Mouse (Mus musculus): Measurements from ENCODE around the gene Coq8a. TPM values are rescaled to one million over a fixed set of nuclear protein-coding genes. Genes with fewer than 3 reads are reported as not detected.

Coq8a gene
- polyA plus RNA-seq, 1 experiment from 2014 or later = 3.1 TPM

DNA sequence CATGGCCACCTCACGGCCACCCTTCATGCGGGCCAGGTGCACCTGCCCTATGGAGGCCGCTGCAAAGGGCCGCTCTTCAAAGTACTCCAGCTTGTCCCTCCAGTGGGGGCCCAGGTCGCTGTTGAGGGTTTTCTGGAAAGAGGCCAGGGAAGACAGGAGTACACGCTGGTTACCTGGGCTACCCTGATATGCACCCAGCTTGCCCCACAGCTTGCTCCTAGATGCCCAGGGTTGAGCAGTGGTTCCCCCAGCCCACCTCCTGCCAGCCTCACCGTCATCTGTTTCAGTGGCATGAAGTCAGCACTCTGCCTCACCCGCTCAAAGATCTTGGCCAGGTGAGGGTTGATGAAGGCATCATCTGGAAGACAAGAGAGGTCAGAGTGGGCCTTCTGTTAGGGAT is 29.3 kb downstream of the Coq8a start:
- no peaks in the 10 kb centered on the region for H3K27me3 ChIP-seq
- H3K4me3 ChIP-seq = no peak overlapping the region

DNA sequence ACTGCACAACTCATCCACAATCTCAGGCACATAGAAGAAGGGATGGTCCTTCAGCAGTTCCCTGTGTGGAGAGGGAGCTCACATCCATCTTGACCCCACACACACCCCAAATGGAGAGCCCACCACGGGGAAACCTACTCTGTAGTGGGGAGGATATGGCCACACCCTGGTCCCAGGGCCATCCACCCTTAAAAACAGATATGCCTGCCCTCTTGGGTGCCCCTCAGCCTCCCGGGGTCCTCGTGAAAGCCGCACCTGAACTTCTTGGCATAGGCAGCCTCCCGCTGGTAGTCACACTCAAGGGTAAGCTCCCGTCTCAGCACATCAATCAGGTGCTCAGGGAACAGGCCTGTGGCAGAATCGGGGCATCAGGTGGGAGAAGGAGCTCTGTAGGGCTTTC is 30.2 kb downstream of the Coq8a start:
- ATAC-seq (ENCODE audit: low read depth) = no peak
- 88% methylated on average over 7 of the region's 7 CpGs for WGBS
- no peak overlapping the region for H3K4me2 ChIP-seq

More for the DNA sequence above, 29.3 kb downstream of the Coq8a start:
- Histone ChIP-seq H3K4me1 (replicated peaks) (no peaks in the 10 kb centered on the region), H3K4me2 (no peak overlapping the region), H3K36me3 (peaks cover 16% of the 10 kb centered on the region; the same call in 1 of the 2 replicates), H3K27ac (replicated peaks) (no peak overlapping the region), H3K9ac (no peak overlapping the region), H3K9me3 (no peaks in the 10 kb centered on the region)
- no peak for ATAC-seq (ENCODE audit: low read depth)
- WGBS = 95% methylated on average over 8 of the region's 8 CpGs

DNA sequence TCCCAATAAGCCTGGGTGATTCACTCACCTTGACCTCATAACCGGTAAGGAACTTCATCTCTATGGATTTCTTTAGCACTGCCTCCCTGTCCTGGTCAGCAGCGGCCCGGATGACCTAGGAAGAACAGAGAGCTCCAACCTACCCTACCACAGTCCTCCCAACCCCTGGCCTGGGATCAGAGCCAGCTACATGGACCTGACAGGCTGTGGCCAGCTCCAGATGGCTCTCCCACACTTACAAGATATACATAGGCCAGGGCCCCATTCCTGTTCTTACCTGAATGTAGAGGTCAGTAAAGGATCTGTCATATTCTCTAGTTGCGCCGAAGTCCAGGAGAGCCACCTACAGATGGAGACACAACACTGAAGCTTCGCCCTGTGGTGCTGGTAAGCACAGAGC is 31.1 kb downstream of the Coq8a start:
- 94% methylated on average over 6 of the region's 6 CpGs for WGBS
- no peak for ATAC-seq (ENCODE audit: low read depth)

More for the DNA sequence above, 30.2 kb downstream of the Coq8a start:
- no peak overlapping the region for H3K9ac ChIP-seq
- H3K27me3 ChIP-seq = no peaks in the 10 kb centered on the region
- no peaks in the 10 kb centered on the region for H3K9me3 ChIP-seq
- peaks cover 16% of the 10 kb centered on the region; the same call in 1 of the 2 replicates for H3K36me3 ChIP-seq
- no peaks in the 10 kb centered on the region for H3K4me1 ChIP-seq (replicated peaks)
- no peak overlapping the region for H3K27ac ChIP-seq (replicated peaks)
- H3K4me3 ChIP-seq = no peak overlapping the region

DNA sequence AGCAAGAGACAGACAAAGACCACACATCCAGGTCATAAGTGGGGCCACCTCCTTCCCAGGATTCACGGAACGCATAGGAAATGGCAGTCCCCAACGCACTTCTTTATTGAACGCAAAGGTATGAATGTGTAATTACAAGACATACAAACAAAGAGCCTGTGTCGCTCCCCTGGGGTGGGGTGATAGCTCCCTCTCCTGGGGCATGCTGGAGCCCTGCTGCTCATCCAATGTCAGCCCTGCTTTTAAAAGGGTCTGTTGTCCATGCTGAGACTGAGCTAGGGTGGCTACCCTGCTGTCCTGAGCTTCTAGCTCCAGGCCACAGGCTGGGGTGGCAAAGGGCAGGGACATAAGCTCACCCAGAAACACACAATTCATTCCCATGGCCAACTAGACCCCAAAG is 32.9 kb downstream of the Coq8a start:
- ATAC-seq (ENCODE audit: low read depth) = no peak
- Histone ChIP-seq H3K9ac (no peak overlapping the region), H3K36me3 (peaks cover 34% of the 10 kb centered on the region), H3K4me2 (no peak overlapping the region), H3K27me3 (no peaks in the 10 kb centered on the region), H3K4me1 (replicated peaks) (no peaks in the 10 kb centered on the region), H3K27ac (replicated peaks) (no peak overlapping the region), H3K9me3 (no peaks in the 10 kb centered on the region), H3K4me3 (no peak overlapping the region)
- 76% methylated on average over 5 of the region's 5 CpGs for WGBS

More for the DNA sequence above, 31.1 kb downstream of the Coq8a start:
- Histone ChIP-seq H3K27ac (replicated peaks) (no peak overlapping the region), H3K27me3 (no peaks in the 10 kb centered on the region), H3K36me3 (peaks cover 17% of the 10 kb centered on the region), H3K9ac (no peak overlapping the region), H3K4me1 (replicated peaks) (no peaks in the 10 kb centered on the region), H3K9me3 (no peaks in the 10 kb centered on the region), H3K4me3 (no peak overlapping the region), H3K4me2 (no peak overlapping the region)

DNA sequence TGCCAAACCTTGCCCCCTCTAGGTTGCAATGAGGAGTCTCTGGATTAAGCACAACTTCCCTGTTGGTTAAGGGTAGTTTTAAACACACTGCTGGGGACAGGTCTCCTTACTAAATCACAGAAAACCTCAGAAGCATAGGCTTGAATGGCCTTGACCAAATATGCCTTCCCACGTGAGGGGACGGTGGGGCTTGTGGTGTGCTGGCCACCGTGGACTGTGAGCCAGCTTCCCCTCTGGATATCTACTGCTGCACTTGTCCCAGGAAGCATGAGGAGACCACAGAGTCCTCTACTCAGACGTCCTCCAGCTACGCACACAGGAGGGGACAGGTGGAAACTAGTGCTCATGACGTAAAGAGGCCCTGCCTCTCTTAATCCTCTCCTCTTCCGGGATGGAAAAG is 36.4 kb downstream of the Coq8a start:
- no peak overlapping the region for H3K27ac ChIP-seq (replicated peaks)
- H3K9me3 ChIP-seq = no peaks in the 10 kb centered on the region
- H3K36me3 ChIP-seq = peaks cover 54% of the 10 kb centered on the region
- no peaks in the 10 kb centered on the region for H3K27me3 ChIP-seq
- no peak overlapping the region for H3K4me2 ChIP-seq
- no peaks in the 10 kb centered on the region for H3K4me1 ChIP-seq (replicated peaks)
- H3K9ac ChIP-seq = no peak overlapping the region
- 82% methylated on average over 7 of the region's 7 CpGs for WGBS
- no peak overlapping the region for H3K4me3 ChIP-seq
- ATAC-seq (ENCODE audit: low read depth) = no peak

DNA sequence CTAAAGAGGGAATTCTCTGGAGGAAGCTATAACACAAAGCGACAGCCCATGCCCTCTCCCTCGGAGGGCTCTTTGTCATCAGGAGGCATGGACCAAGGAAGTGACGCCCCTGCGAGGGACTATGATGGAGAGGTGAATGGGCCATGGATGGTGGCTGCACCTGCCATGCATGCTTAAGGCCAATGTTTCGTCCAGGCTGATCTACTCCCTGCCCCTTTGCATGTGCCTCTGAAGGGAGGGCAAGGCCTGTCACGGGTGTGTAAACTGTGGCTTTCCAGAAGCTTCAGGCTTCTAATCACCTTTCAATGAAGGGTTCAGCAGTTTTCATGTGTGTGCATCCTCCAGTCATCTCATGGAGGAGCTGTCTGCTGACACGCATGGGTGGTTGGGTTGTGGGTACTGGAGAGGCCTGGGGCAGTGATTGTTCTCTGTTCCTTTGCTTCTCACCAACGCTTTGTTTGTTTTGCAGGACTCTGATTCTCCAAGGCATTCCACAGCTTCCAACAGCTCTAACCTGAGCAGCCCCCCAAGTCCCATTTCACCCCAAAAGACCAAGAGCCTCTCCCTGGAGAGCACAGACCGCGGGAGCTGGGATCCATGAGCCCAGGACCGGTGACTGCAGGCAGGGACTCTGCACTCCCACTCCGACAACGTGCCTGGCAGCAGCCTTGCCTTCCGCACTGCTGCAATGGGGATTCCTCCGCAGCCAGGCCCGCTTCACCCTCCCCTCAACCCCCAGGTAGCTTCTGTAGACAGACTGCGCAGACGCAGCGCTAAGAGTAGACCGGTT is 37.6 kb downstream of the Coq8a start:
- Histone ChIP-seq H3K4me2 (no peak overlapping the region), H3K4me3 (no peak overlapping the region), H3K36me3 (peaks cover 51% of the 10 kb centered on the region), H3K27me3 (no peaks in the 10 kb centered on the region), H3K9ac (no peak overlapping the region), H3K4me1 (replicated peaks) (no peaks in the 10 kb centered on the region), H3K27ac (replicated peaks) (no peak overlapping the region), H3K9me3 (no peaks in the 10 kb centered on the region)
- no peak for ATAC-seq (ENCODE audit: low read depth)
- WGBS = 88% methylated on average over 20 of the region's 20 CpGs

DNA sequence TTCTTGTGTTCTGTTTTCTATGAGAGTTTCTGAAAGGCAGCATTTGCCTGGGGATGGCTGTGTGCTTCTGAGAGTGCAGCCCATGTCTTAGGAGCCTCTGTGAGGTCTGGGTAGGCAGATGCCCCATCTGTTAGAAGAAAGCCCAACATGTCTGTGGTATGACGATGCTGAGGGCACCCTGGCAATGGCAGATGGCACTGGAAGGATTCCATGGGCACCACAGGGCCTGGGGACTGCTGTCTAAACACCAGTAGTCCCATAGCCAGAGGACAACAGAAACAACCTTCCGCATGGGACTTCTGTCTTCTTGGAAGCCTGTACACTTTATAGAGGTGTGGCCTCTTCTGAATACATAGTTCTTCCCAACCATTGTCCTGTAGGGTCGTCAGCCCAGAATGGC is 38.2 kb downstream of the Coq8a start:
- peaks cover 46% of the 10 kb centered on the region for H3K36me3 ChIP-seq
- H3K27ac ChIP-seq (replicated peaks) = no peak overlapping the region
- no peaks in the 10 kb centered on the region for H3K27me3 ChIP-seq
- H3K9ac ChIP-seq = no peak overlapping the region
- H3K4me3 ChIP-seq = no peak overlapping the region
- no peak for ATAC-seq (ENCODE audit: low read depth)
- H3K4me1 ChIP-seq (replicated peaks) = no peaks in the 10 kb centered on the region
- no peak overlapping the region for H3K4me2 ChIP-seq
- 65% methylated on average over 3 of the region's 3 CpGs for WGBS
- H3K9me3 ChIP-seq = no peaks in the 10 kb centered on the region

DNA sequence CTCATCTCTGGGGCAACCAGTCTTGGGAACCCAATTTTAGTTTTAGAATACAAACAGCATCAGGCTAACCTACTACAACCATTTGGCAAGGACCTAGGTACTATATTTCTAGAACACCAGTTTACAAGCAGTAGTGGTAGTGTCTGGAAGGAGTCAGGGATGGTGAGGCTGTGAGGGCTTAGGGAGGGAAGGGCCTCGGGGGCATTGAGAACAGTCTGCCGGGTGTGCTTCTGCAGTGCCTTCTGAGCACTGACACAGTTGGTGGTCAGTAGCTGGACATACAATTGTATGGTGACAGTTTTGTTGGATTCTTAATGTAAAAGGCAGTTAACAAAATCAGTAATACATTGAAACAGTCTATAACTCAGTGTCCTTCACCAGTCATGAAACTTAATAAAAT is 38.9 kb downstream of the Coq8a start:
- Histone ChIP-seq H3K4me1 (replicated peaks) (no peaks in the 10 kb centered on the region), H3K36me3 (peaks cover 44% of the 10 kb centered on the region), H3K4me2 (no peak overlapping the region), H3K9ac (no peak overlapping the region), H3K4me3 (no peak overlapping the region), H3K27me3 (no peaks in the 10 kb centered on the region), H3K9me3 (no peaks in the 10 kb centered on the region), H3K27ac (replicated peaks) (no peak overlapping the region)
- 66% methylated on average over 2 of the region's 2 CpGs for WGBS
- ATAC-seq (ENCODE audit: low read depth) = no peak

DNA sequence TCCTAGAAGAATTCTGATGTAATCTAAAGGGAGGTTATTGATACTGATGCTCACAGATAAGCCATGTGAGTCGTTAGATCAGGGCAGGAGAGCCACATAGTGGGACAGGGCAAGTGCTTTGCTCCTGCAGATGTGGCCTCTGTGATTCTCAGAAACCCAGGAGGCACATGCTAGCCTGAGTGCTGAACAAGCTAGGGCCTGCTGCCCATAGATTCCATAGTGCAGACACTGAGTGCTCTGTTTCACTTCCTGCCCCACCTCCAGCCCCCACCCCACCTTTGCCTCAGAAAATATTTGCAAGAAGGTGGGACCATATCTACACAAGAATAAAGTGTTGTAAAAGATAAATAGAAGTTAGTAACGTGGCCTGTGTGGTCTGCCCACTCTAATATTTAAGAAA is 40.8 kb downstream of the Coq8a start:
- Histone ChIP-seq H3K36me3 (peaks cover 43% of the 10 kb centered on the region), H3K27me3 (no peaks in the 10 kb centered on the region), H3K4me1 (replicated peaks) (no peaks in the 10 kb centered on the region), H3K9me3 (no peaks in the 10 kb centered on the region), H3K4me2 (no peak overlapping the region), H3K9ac (no peak overlapping the region), H3K27ac (replicated peaks) (no peak overlapping the region), H3K4me3 (no peak overlapping the region)
- no peak for ATAC-seq (ENCODE audit: low read depth)
- 85% methylated on average over 2 of the region's 2 CpGs for WGBS

DNA sequence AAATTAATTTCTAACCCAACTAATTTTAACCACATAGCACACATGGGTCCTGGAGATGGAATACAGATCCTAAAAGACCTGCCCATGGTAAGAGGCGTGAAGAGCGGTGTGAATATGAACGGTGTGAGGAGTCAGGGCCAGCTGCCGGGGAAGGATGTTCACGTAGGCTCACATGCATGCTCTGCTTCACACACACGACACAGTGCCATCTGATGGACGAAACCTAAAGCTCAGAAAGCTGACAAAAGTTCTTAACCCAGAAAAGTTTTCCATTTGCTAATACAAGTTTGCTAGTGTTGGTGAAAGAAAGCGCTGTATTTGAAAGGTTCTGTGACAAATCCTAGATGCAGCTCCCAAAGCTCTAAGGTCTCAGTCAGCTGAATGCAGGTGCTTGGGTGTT is 48.2 kb downstream of the Coq8a start:
- 83% methylated on average over 8 of the region's 8 CpGs for WGBS
- no peaks in the 10 kb centered on the region for H3K9me3 ChIP-seq

DNA sequence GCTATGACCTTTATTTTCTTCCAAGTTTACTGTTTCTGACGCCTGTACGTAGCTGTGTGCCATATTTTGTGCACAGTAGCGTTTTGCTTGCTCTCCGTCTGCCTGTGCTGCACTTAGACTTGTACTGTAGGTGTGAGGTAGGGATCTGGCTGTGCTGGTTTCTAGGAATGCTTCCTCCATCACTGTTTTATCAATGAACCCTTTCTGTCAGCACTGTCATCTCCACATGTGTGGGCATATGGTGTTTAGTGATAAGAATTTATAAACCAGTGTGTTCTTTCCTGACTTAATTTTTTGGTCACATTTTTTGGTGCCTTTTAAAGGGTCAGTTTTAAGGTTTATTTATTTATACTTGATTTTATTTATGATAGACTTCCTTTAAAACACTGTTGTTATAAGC is 50.8 kb downstream of the Coq8a start:
- H3K4me1 ChIP-seq (replicated peaks) = no peaks in the 10 kb centered on the region
- peaks cover 58% of the 10 kb centered on the region for H3K36me3 ChIP-seq
- 95% methylated on average over 4 of the region's 4 CpGs for WGBS
- no peaks in the 10 kb centered on the region for H3K9me3 ChIP-seq
- no peak overlapping the region for H3K9ac ChIP-seq
- ATAC-seq (ENCODE audit: low read depth) = no peak
- H3K4me3 ChIP-seq = no peak overlapping the region
- no peak overlapping the region for H3K4me2 ChIP-seq
- no peak overlapping the region for H3K27ac ChIP-seq (replicated peaks)
- H3K27me3 ChIP-seq = no peaks in the 10 kb centered on the region

More for the DNA sequence above, 48.2 kb downstream of the Coq8a start:
- H3K4me1 ChIP-seq (replicated peaks) = no peaks in the 10 kb centered on the region
- H3K4me2 ChIP-seq = no peak overlapping the region
- no peak for ATAC-seq (ENCODE audit: low read depth)
- H3K36me3 ChIP-seq = peaks cover 56% of the 10 kb centered on the region
- H3K9ac ChIP-seq = no peak overlapping the region
- no peak overlapping the region for H3K27ac ChIP-seq (replicated peaks)
- no peak overlapping the region for H3K4me3 ChIP-seq
- H3K27me3 ChIP-seq = no peaks in the 10 kb centered on the region

DNA sequence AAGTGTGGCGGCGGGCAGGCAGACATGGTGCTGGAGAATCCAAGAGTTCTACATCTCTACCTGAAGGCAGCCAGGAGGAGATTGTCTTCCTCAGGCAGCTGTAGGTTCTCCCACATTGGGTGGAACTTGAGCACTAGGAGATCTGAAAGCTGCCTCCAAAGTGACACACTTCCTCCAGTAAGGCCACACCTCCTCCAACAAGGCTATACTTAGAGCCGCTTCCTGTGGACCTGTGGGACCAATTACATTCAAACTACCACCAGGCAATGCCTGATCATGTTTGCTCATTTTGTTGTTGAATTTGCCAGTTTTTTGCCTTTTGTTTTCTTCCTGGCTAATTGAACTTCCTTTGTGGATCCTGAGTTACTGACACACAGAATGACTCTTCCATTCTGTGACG is 51.4 kb downstream of the Coq8a start:
- H3K9ac ChIP-seq = no peak overlapping the region
- H3K4me3 ChIP-seq = no peak overlapping the region
- 81% methylated on average over 4 of the region's 4 CpGs for WGBS
- no peak overlapping the region for H3K4me2 ChIP-seq
- H3K27ac ChIP-seq (replicated peaks) = no peak overlapping the region
- H3K4me1 ChIP-seq (replicated peaks) = no peaks in the 10 kb centered on the region
- peaks cover 56% of the 10 kb centered on the region for H3K36me3 ChIP-seq
- H3K9me3 ChIP-seq = no peaks in the 10 kb centered on the region
- no peak for ATAC-seq (ENCODE audit: low read depth)
- no peaks in the 10 kb centered on the region for H3K27me3 ChIP-seq

DNA sequence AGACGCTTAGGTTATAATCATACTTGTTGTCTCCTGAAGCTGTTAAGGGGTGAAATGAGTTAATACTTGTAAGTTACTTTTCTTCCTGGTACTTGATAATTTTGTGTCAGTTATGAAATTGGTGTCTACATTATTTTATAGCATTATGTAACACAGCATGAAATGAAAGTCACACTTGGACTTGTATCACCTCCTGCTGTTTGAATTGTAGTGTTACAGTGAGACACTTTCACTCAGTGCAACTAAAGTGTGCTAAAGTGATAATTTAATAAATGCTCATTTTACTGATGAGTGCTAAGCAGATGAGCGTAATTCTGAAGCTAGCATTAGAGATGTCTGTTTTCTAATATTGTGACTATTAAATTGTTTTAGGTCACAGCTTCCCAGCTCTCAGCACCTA is 58.4 kb downstream of the Coq8a start:
- no peak overlapping the region for H3K4me2 ChIP-seq
- H3K36me3 ChIP-seq = peaks cover 55% of the 10 kb centered on the region
- H3K27ac ChIP-seq (replicated peaks) = no peak overlapping the region
- no peak overlapping the region for H3K4me3 ChIP-seq
- H3K9me3 ChIP-seq = no peaks in the 10 kb centered on the region
- no peak overlapping the region for H3K9ac ChIP-seq
- 98% methylated on average over 2 of the region's 2 CpGs for WGBS
- ATAC-seq (ENCODE audit: low read depth) = no peak
- no peaks in the 10 kb centered on the region for H3K27me3 ChIP-seq
- H3K4me1 ChIP-seq (replicated peaks) = no peaks in the 10 kb centered on the region

All from neural tube, embryonic 13.5 days (tissue).